Mouse (Mus musculus) MEL (cell line): ENCODE data around the gene Syn1. TPM values are rescaled to one million over a fixed set of nuclear protein-coding genes. Genes with fewer than 3 reads are reported as not detected.
A peak's percentile ranks its signal among the peaks of the same experiment; 100 is the strongest.

Experiments used
- DNase-seq: peaks from one replicate; pipeline ENCODE4 v3.0.0; 2011; ENCODE audit warnings: low read depth, low spot score
- H3K27ac ChIP-seq: 2 replicates; pipeline ENCODE4 v1.5.1; 2012; ENCODE audit warnings: low read depth, mild to moderate bottlenecking, control low read depth, low read length, moderate library complexity; ENCODE audit not compliant: control insufficient read depth
- H3K27me3 ChIP-seq, 2 experiments: fragments of 150-350 bp in 1 of 2; sonication (generic) in 1 of 2; 2 replicates each; pipeline ENCODE4 v1.6.1; 2012; ENCODE audit warnings: low read length in 2 of 2, mild to moderate bottlenecking in 2 of 2, improper control_type of control experiment in 1 of 2, moderate library complexity in 1 of 2; ENCODE audit not compliant: insufficient read depth in 2 of 2, control insufficient read depth in 1 of 2
- H3K36me3 ChIP-seq, 2 experiments: 2 replicates each; pipeline ENCODE4 v1.6.1; 2012 to 2014; ENCODE audit warnings: low read length in 2 of 2, improper control_type of control experiment in 1 of 2, inconsistent platforms in 1 of 2, mild to moderate bottlenecking in 1 of 2; ENCODE audit not compliant: insufficient read depth in 2 of 2, control insufficient read depth in 1 of 2
- H3K4me1 ChIP-seq, 2 experiments: fragments of 150-350 bp in 1 of 2; sonication (generic) in 1 of 2; 2 replicates each; pipeline ENCODE4 v1.6.1; 2012; ENCODE audit warnings: low read length in 2 of 2, improper control_type of control experiment in 1 of 2, mild to moderate bottlenecking in 1 of 2; ENCODE audit not compliant: insufficient read depth in 2 of 2, control insufficient read depth in 1 of 2
- H3K4me3 ChIP-seq, 2 experiments: fragments of 150-350 bp in 1 of 2; sonication (generic) in 1 of 2; 2 replicates each; pipeline ENCODE4 v1.5.1; 2012; ENCODE audit warnings: low read depth in 2 of 2, low read length in 2 of 2, mild to moderate bottlenecking in 2 of 2, moderate library complexity in 2 of 2, control low read depth in 1 of 2, improper control_type of control experiment in 1 of 2; ENCODE audit not compliant: control insufficient read depth in 1 of 2, insufficient read depth in 1 of 2
- H3K79me2 ChIP-seq: 2 replicates; pipeline ENCODE4 v1.6.1; 2012; ENCODE audit warnings: mild to moderate bottlenecking, low read length, moderate library complexity; ENCODE audit not compliant: control insufficient read depth, poor library complexity, insufficient read depth
- H3K9ac ChIP-seq: 2 replicates; pipeline ENCODE4 v1.6.1; 2012; ENCODE audit warnings: low read depth, mild to moderate bottlenecking, control low read depth, low read length, moderate library complexity; ENCODE audit not compliant: control insufficient read depth, poor library complexity, severe bottlenecking
- H3K9me3 ChIP-seq: fragments of 150-350 bp; sonication (generic); replicated peaks from 2 replicates; pipeline ENCODE4 v1.6.1; 2012; ENCODE audit warnings: mild to moderate bottlenecking, low read length, improper control_type of control experiment, moderate library complexity; ENCODE audit not compliant: insufficient read depth
- CHD1 ChIP-seq: IDR thresholded peaks from 2 replicates; pipeline ENCODE4 v1.6.1; 2012; ENCODE audit warnings: low read depth, mild to moderate bottlenecking, inconsistent platforms, low read length, improper control_type of control experiment
- CHD2 ChIP-seq: IDR thresholded peaks from 2 replicates; pipeline ENCODE4 v1.6.1; 2011; ENCODE audit warnings: low read length, improper control_type of control experiment
- CTCF ChIP-seq, 3 experiments: IDR thresholded peaks in 2 of 3; conservative IDR thresholded peaks in 1 of 3; 2 replicates each; pipeline ENCODE4 v1.5.1; 2011 to 2012; ENCODE audit warnings: low read length in 3 of 3, low read depth in 2 of 3, mild to moderate bottlenecking in 2 of 3, improper control_type of control experiment in 1 of 3, inconsistent platforms in 1 of 3, mixed read lengths in 1 of 3, moderate library complexity in 1 of 3; ENCODE audit not compliant: control insufficient read depth in 1 of 3, insufficient read depth in 1 of 3, poor library complexity in 1 of 3, severe bottlenecking in 1 of 3
- E2F4 ChIP-seq: IDR thresholded peaks from 2 replicates; pipeline ENCODE4 v1.6.1; 2011; ENCODE audit warnings: low read depth, low read length, improper control_type of control experiment, borderline replicate concordance
- EP300 ChIP-seq, 2 experiments: IDR thresholded peaks; 2 replicates each; pipeline ENCODE4 v1.6.1; 2011; ENCODE audit warnings: improper control_type of control experiment in 2 of 2, low read length in 2 of 2, low read depth in 1 of 2, mild to moderate bottlenecking in 1 of 2
- ETS1 ChIP-seq: IDR thresholded peaks from 2 replicates; pipeline ENCODE4 v1.6.1; 2012; ENCODE audit warnings: low read depth, mild to moderate bottlenecking, inconsistent platforms, low read length, improper control_type of control experiment, moderate library complexity
- GABPA ChIP-seq: IDR thresholded peaks from 2 replicates; pipeline ENCODE4 v1.6.1; 2012; ENCODE audit warnings: low read depth, mild to moderate bottlenecking, inconsistent platforms, low read length, improper control_type of control experiment, moderate library complexity
- GATA1 ChIP-seq: IDR thresholded peaks from 2 replicates; pipeline ENCODE4 v1.6.1; 2011; ENCODE audit warnings: low read depth, low read length, improper control_type of control experiment
- HCFC1 ChIP-seq: IDR thresholded peaks from 2 replicates; pipeline ENCODE4 v1.6.1; 2012; ENCODE audit warnings: low read depth, mild to moderate bottlenecking, inconsistent platforms, low read length, improper control_type of control experiment, moderate library complexity
- JUND ChIP-seq: IDR thresholded peaks from 2 replicates; pipeline ENCODE4 v1.6.1; 2011; ENCODE audit warnings: low read depth, mild to moderate bottlenecking, improper control_type of control experiment, low read length
- MAFK ChIP-seq: IDR thresholded peaks from 2 replicates; pipeline ENCODE4 v1.6.1; 2011; ENCODE audit warnings: low read depth, mild to moderate bottlenecking, low read length, improper control_type of control experiment, borderline replicate concordance
- MAX ChIP-seq: IDR thresholded peaks from 2 replicates; pipeline ENCODE4 v1.6.1; 2011; ENCODE audit warnings: low read length, improper control_type of control experiment
- MAZ ChIP-seq: IDR thresholded peaks from 2 replicates; pipeline ENCODE4 v1.6.1; 2012; ENCODE audit warnings: low read depth, mild to moderate bottlenecking, inconsistent platforms, low read length, improper control_type of control experiment
- MXI1 ChIP-seq: IDR thresholded peaks from 2 replicates; pipeline ENCODE4 v1.6.1; 2011; ENCODE audit warnings: mild to moderate bottlenecking, low read depth, low read length, improper control_type of control experiment
- MYB ChIP-seq: IDR thresholded peaks from 2 replicates; pipeline ENCODE4 v1.6.1; 2011; ENCODE audit warnings: mild to moderate bottlenecking, low read depth, low read length, improper control_type of control experiment
- MYC ChIP-seq: IDR thresholded peaks from 2 replicates; pipeline ENCODE4 v1.6.1; 2011; ENCODE audit warnings: low read depth, mild to moderate bottlenecking, low read length, improper control_type of control experiment, moderate library complexity
- NELFE ChIP-seq: IDR thresholded peaks from 2 replicates; pipeline ENCODE4 v1.6.1; 2011; ENCODE audit warnings: low read depth, low read length, improper control_type of control experiment
- NRF1 ChIP-seq: IDR thresholded peaks from 2 replicates; pipeline ENCODE4 v1.6.1; 2014; ENCODE audit warnings: low read depth, mild to moderate bottlenecking, inconsistent platforms, low read length, improper control_type of control experiment, moderate library complexity; ENCODE audit not compliant: poor library complexity, insufficient read depth, severe bottlenecking
- POLR2AphosphoS2 ChIP-seq: IDR thresholded peaks from 2 replicates; pipeline ENCODE4 v1.6.1; 2011; ENCODE audit warnings: low read length, improper control_type of control experiment
- RAD21 ChIP-seq: IDR thresholded peaks from 2 replicates; pipeline ENCODE4 v1.6.1; 2011; ENCODE audit warnings: mild to moderate bottlenecking, low read depth, low read length, improper control_type of control experiment
- RCOR1 ChIP-seq: IDR thresholded peaks from 2 replicates; pipeline ENCODE4 v1.6.1; 2012; ENCODE audit warnings: low read depth, mild to moderate bottlenecking, inconsistent platforms, low read length, improper control_type of control experiment
- SMC3 ChIP-seq: IDR thresholded peaks from 2 replicates; pipeline ENCODE4 v1.6.1; 2011; ENCODE audit warnings: low read depth, low read length, improper control_type of control experiment
- TAL1 ChIP-seq: IDR thresholded peaks from 2 replicates; pipeline ENCODE4 v1.6.1; 2012; ENCODE audit warnings: mild to moderate bottlenecking, inconsistent platforms, low read length, moderate library complexity, mixed read lengths
- TCF12 ChIP-seq: IDR thresholded peaks from 2 replicates; pipeline ENCODE4 v1.6.1; 2014; ENCODE audit warnings: low read depth, mild to moderate bottlenecking, inconsistent platforms, low read length, improper control_type of control experiment, moderate library complexity
- USF1 ChIP-seq: IDR thresholded peaks from 2 replicates; pipeline ENCODE4 v1.6.1; 2014; ENCODE audit warnings: low read depth, mild to moderate bottlenecking, inconsistent platforms, low read length, improper control_type of control experiment, moderate library complexity
- ZC3H11A ChIP-seq: IDR thresholded peaks from 2 replicates; pipeline ENCODE4 v1.6.1; 2012; ENCODE audit warnings: low read depth, mild to moderate bottlenecking, inconsistent platforms, low read length, improper control_type of control experiment
- ZMIZ1 ChIP-seq: IDR thresholded peaks from 2 replicates; pipeline ENCODE4 v1.6.1; 2012; ENCODE audit warnings: low read depth, mild to moderate bottlenecking, inconsistent platforms, low read length, improper control_type of control experiment, moderate library complexity
- ZNF384 ChIP-seq: IDR thresholded peaks from 2 replicates; pipeline ENCODE4 v1.6.1; 2012; ENCODE audit warnings: low read depth, mild to moderate bottlenecking, inconsistent platforms, low read length, improper control_type of control experiment
- polyA plus RNA-seq, 2 experiments: library from polyadenylated mRNA; stranded (reverse) in 1 of 2; unstranded in 1 of 2; fragments of >175 nt in 1 of 2; fragments of >200 nt in 1 of 2; gene quantifications; 2 replicates each; pipeline versions ENCODE4 v1.2.1 to v1.2.4; 2012; ENCODE audit warnings: low replicate concordance in 2 of 2, low read depth in 1 of 2; ENCODE audit not compliant: insufficient read length in 2 of 2, insufficient read depth in 1 of 2, missing spikeins in 1 of 2
- total RNA-seq: library from RNA; depleted of rRNA; stranded (reverse); fragments of 300-350 nt; gene quantifications from 2 replicates; pipeline ENCODE4 v1.2.3, GENCODE M21; 2012

Syn1 gene
- total and polyA plus RNA-seq, 3 experiments: 0.08 to 0.22 TPM; not detected in 1

DNA sequence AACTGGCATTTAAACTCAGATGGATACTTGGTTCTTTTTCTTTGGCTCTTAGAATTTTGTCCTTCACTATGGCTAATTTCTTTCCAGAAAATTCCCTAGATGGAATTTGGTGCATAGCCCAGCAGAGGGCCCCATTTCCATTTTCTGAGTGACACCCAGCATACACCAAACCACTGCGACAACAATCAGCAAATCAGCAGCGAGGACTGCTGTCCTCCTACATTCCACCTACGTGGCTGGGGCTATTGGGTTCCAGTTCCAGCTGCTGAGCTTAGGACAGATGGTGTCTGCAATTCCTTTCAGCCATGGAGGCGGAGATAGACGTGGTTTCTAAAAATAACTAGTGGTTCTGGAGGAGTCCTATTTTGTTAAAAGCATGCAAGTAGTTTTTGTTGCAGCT, 91.9 kb downstream of the Syn1 start (continued):
- TF ChIP-seq TCF12 (no peak), E2F4 (no peak), MXI1 (no peak)

DNA sequence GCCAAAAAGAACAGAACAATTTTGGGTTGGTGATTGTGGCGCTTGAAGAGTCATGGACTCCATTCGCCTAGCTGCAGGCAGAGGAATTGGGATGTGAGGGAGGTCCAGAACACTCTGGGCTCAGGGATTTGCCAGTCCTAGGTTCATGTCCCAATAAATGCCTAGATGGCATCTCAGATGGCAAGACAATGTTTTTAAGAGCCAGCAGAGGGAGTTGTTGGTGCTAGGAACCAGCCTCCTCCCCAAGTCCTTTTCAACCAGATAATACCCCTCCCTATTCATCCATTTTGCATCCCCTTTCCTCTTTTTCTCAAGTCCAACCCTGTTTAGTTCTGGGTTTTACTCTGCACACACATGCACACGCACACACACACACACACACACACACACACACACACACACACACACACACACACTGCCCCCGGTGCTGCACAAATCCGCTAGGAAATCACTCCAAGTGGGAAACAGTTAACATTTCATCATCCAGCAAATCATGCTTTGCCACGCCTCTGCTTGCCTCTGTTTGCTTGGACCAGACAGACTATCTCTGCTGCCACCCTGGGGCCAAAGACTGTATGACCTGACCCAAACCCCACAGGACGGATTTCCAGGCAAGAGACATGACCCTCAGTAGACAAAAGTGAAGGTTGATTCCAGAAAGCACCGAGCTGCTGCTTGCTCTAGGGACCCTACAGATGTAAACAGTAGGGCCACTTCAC, 100.9 kb downstream of the Syn1 start:
- Histone ChIP-seq H3K4me1 (peaks cover 0 to 4% of the 10 kb centered on the region in 2 experiments; a peak in 2 of 4 replicates), H3K9ac (peak overlapping the region; percentile 43), H3K4me3 (peak overlapping the region; percentile 49 to 54), H3K79me2 (no peaks in the 10 kb centered on the region), H3K27me3 (no peaks in the 10 kb centered on the region), H3K9me3 (no peaks in the 10 kb centered on the region), H3K36me3 (no peaks in the 10 kb centered on the region; a peak in 1 of 4 replicates), H3K27ac (no peak overlapping the region)
- peak; percentile 75 for DNase-seq
- TF ChIP-seq CHD2 (no peak), MAZ (no peak), CHD1 (no peak), SMC3 (peak; percentile 46), HCFC1 (no peak), RAD21 (peak; percentile 42), ZC3H11A (0 out of 2 replicates have a peak, but pooled peaks have one; percentile 7), POLR2AphosphoS2 (no peak), CTCF (IDR thresholded peaks at IDR 0.05 in 2 of 3, conservative IDR thresholded peaks at IDR 0.05 in 1 of 3; ENCODE audit: control insufficient read depth in 1 of 3, insufficient read depth in 1 of 3, low read depth in 2 of 3, low read length in 3 of 3, poor library complexity in 1 of 3, severe bottlenecking in 1 of 3) (peak in 2 of 3 experiments; percentile 53 to 58; a peak in 5 of 6 replicates), JUND (no peak)

DNA sequence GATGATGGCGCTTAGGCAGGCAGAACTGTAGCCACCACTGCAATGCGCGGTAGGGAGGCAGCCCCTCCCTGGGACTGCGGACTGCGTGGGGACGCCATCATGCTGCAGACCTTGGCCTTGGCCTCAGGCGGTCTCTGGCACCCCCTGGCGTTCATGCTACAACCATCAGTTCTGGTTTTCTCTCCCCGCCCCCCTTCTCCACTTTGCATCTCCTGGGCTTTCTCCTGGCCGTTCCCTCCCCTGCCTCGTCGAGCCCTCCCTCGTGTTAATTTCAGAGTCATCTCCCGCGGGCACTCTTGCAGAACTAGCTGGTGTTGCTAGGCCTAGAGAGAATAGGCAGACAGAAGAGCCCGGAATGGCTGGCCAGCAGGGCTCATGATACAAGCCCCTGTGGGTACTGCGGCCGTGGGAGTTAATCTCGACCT, 101.6 kb downstream of the Syn1 start:
- Histone ChIP-seq H3K79me2 (no peaks in the 10 kb centered on the region), H3K27ac (no peak overlapping the region), H3K4me1 (peaks cover 0 to 4% of the 10 kb centered on the region in 2 experiments; a peak in 2 of 4 replicates), H3K4me3 (peak overlapping the region; percentile 49 to 54), H3K9me3 (no peaks in the 10 kb centered on the region), H3K36me3 (no peaks in the 10 kb centered on the region; a peak in 1 of 4 replicates), H3K9ac (peak overlapping the region; percentile 52), H3K27me3 (no peaks in the 10 kb centered on the region)
- peak; percentile 88 for DNase-seq
- no peak for TF ChIP-seq CHD2
- no peak for TF ChIP-seq MYB
- no peak for TF ChIP-seq MYC
- TF ChIP-seq NELFE: 0 out of 2 replicates have a peak, but pooled peaks have one; percentile 24
- no peak for TF ChIP-seq TCF12
- TF ChIP-seq ZC3H11A: peak; percentile 70
- no peak for TF ChIP-seq ZMIZ1
- no peak for TF ChIP-seq GATA1
- TF ChIP-seq RCOR1: peak; percentile 41; the same call in 1 of the 2 replicates
- no peak for TF ChIP-seq USF1
- TF ChIP-seq MAX: peak; percentile 34; the same call in 1 of the 2 replicates
- TF ChIP-seq GABPA: no peak
- 0 out of 2 replicates have a peak, but pooled peaks have one; percentile 36 for TF ChIP-seq HCFC1
- TF ChIP-seq MAFK: no peak
- TF ChIP-seq ETS1: no peak
- TF ChIP-seq TAL1: no peak
- no peak for TF ChIP-seq POLR2AphosphoS2
- no peak for TF ChIP-seq ZNF384
- TF ChIP-seq CTCF (IDR thresholded peaks at IDR 0.05 in 2 of 3, conservative IDR thresholded peaks at IDR 0.05 in 1 of 3; ENCODE audit: control insufficient read depth in 1 of 3, insufficient read depth in 1 of 3, low read depth in 2 of 3, low read length in 3 of 3, poor library complexity in 1 of 3, severe bottlenecking in 1 of 3): peak; percentile 82 to 93 (median 92)
- peak; percentile 49; the same call in 1 of the 2 replicates for TF ChIP-seq MXI1
- TF ChIP-seq EP300 (IDR thresholded peaks at IDR 0.05; ENCODE audit: low read depth in 1 of 2, low read length in 2 of 2): no peak
- TF ChIP-seq NRF1: no peak
